Mouse (Mus musculus): Measurements from ENCODE around the gene Sptbn4. TPM values are rescaled to one million over a fixed set of nuclear protein-coding genes. Genes with fewer than 3 reads are reported as not detected.

Gene Sptbn4
- total RNA-seq, 1 experiment, result 9.1 TPM

DNA sequence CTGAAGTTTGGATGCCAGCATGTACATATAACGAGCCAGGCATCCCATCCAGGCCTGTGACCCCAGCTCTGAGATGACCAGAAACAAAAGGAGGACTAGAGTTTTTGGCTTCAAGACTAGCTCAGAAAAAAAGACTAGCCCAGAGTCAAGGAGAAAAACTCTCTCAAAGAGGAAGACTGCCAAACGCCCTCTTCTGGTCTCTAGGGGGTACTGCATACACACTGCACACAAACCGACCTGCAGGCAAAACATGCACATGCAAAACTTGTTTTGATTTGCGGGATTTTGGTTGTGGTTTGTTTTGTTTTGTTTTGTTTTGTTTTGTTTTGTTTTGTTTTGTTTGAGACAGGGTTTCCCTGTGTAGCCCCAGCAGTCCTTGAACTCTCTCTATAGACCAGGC is 7.5 kb downstream of the Sptbn4 start:
- H3K9me3 ChIP-seq (ENCODE audit: control insufficient read depth, insufficient read depth, low read depth, low read length), result no peaks in the 10 kb centered on the region
- TF ChIP-seq ZNF384 (IDR thresholded peaks at IDR 0.05; ENCODE audit: low read depth, low read length), result peak; percentile 49; the same call in 1 of the 2 replicates
- no peak for TF ChIP-seq HCFC1 (IDR thresholded peaks at IDR 0.05; ENCODE audit: borderline replicate concordance, insufficient read depth, low read length)
- no peak overlapping the region for H3K4me3 ChIP-seq (ENCODE audit: insufficient read depth in 1 of 2, low read depth in 1 of 2, low read length in 2 of 2, poor library complexity in 1 of 2, severe bottlenecking in 1 of 2)
- DNase-seq (ENCODE audit: low read depth, low spot score), result no peak
- H3K4me1 ChIP-seq (ENCODE audit: control insufficient read depth in 2 of 2, insufficient read depth in 2 of 2, low read length in 2 of 2, poor library complexity in 1 of 2), result peaks cover 0 to 5% of the 10 kb centered on the region in 2 experiments; a peak in 1 of 4 replicates
- H3K9ac ChIP-seq (ENCODE audit: insufficient read depth, low read depth, low read length, poor library complexity, severe bottlenecking), result no peak overlapping the region
- H3K36me3 ChIP-seq (ENCODE audit: control insufficient read depth, insufficient read depth, low read length, poor library complexity, severe bottlenecking), result no peaks in the 10 kb centered on the region
- in situ Hi-C loops (cut with MboI; ENCODE audit: low sequenced_read_pairs in 2 of 2, unreplicated experiment in 2 of 2), result no loop called here
- no peak overlapping the region for H3K27ac ChIP-seq (ENCODE audit: insufficient read depth, low read depth, low read length, poor library complexity, severe bottlenecking)

DNA sequence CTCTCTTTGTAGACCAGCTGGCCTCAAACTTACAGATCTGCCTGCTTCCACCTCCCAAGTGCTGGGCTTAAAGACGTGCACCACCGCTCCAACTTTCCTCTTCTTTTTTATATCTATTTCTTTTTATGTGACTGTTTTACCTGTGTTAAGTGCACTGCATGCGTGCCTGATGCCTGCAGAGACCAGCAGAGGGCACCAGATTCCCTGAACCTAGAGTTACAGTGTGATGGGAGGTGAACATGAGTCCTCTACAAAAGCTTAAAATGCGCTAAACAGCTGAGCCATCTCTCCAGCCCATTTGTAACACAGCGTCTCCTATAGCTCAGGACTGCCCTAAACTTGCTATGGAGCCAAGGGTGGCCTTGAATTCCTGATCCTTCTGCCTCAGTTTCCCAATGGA is 9.9 kb downstream of the Sptbn4 start:
- peaks cover 0 to 12% of the 10 kb centered on the region in 2 experiments; a peak in 1 of 4 replicates for H3K4me1 ChIP-seq (ENCODE audit: control insufficient read depth in 2 of 2, insufficient read depth in 2 of 2, low read length in 2 of 2, poor library complexity in 1 of 2)
- no peaks in the 10 kb centered on the region for H3K36me3 ChIP-seq (ENCODE audit: control insufficient read depth, insufficient read depth, low read length, poor library complexity, severe bottlenecking)
- in situ Hi-C loops (cut with MboI; ENCODE audit: low sequenced_read_pairs in 2 of 2, unreplicated experiment in 2 of 2), result no loop called here
- TF ChIP-seq HCFC1 (IDR thresholded peaks at IDR 0.05; ENCODE audit: borderline replicate concordance, insufficient read depth, low read length), result no peak
- no peak for TF ChIP-seq ZNF384 (IDR thresholded peaks at IDR 0.05; ENCODE audit: low read depth, low read length)
- TF ChIP-seq MAFK (IDR thresholded peaks at IDR 0.05; ENCODE audit: insufficient read depth, low read depth, low read length), result no peak
- TF ChIP-seq ZC3H11A (IDR thresholded peaks at IDR 0.05; ENCODE audit: borderline replicate concordance, low read depth, low read length), result no peak
- no peak for TF ChIP-seq CHD2 (IDR thresholded peaks at IDR 0.05; ENCODE audit: low read depth, low read length)
- DNase-seq (ENCODE audit: low read depth, low spot score), result peak; percentile 63
- H3K9me3 ChIP-seq (ENCODE audit: control insufficient read depth, insufficient read depth, low read depth, low read length), result no peaks in the 10 kb centered on the region
- H3K9ac ChIP-seq (ENCODE audit: insufficient read depth, low read depth, low read length, poor library complexity, severe bottlenecking), result no peak overlapping the region
- H3K4me3 ChIP-seq (ENCODE audit: insufficient read depth in 1 of 2, low read depth in 1 of 2, low read length in 2 of 2, poor library complexity in 1 of 2, severe bottlenecking in 1 of 2), result no peak overlapping the region
- no peak overlapping the region for H3K27ac ChIP-seq (ENCODE audit: insufficient read depth, low read depth, low read length, poor library complexity, severe bottlenecking)

DNA sequence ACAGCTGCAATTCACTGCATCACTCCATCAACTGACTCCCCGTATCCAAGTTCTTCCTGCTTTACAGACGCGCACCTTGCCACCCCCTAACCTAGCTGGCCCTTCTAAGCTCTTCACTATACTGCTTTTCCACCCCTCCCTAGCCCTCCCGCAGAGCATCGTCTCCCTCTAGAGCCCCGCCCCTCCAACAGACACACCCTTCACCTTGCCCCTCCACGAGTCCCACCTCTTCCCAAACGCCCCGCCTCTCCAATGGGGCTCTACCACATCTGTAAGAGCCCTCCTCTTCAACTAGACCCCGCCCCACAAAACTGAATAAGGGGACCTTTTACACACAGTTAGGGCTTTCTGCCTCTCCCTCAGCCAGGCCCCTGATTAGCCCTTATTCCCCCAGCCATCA is 13.7 kb downstream of the Sptbn4 start:
- H3K4me1 ChIP-seq (ENCODE audit: control insufficient read depth in 2 of 2, insufficient read depth in 2 of 2, low read length in 2 of 2, poor library complexity in 1 of 2), result peaks cover 0 to 9% of the 10 kb centered on the region in 2 experiments; a peak in 2 of 4 replicates
- H3K36me3 ChIP-seq (ENCODE audit: control insufficient read depth, insufficient read depth, low read length, poor library complexity, severe bottlenecking), result no peaks in the 10 kb centered on the region
- DNase-seq (ENCODE audit: low read depth, low spot score), result peak; percentile 86
- H3K27ac ChIP-seq (ENCODE audit: insufficient read depth, low read depth, low read length, poor library complexity, severe bottlenecking), result peak overlapping the region; percentile 7; the same call in 1 of the 2 replicates
- TF ChIP-seq MAFK (IDR thresholded peaks at IDR 0.05; ENCODE audit: insufficient read depth, low read depth, low read length), result no peak
- TF ChIP-seq CHD2 (IDR thresholded peaks at IDR 0.05; ENCODE audit: low read depth, low read length), result no peak
- TF ChIP-seq HCFC1 (IDR thresholded peaks at IDR 0.05; ENCODE audit: borderline replicate concordance, insufficient read depth, low read length), result no peak
- no peak for TF ChIP-seq ZNF384 (IDR thresholded peaks at IDR 0.05; ENCODE audit: low read depth, low read length)
- no peak for TF ChIP-seq ZC3H11A (IDR thresholded peaks at IDR 0.05; ENCODE audit: borderline replicate concordance, low read depth, low read length)
- H3K4me3 ChIP-seq (ENCODE audit: insufficient read depth in 1 of 2, low read depth in 1 of 2, low read length in 2 of 2, poor library complexity in 1 of 2, severe bottlenecking in 1 of 2), result peak overlapping the region; percentile 51 to 58
- H3K9ac ChIP-seq (ENCODE audit: insufficient read depth, low read depth, low read length, poor library complexity, severe bottlenecking), result peak overlapping the region; percentile 19; the same call in 1 of the 2 replicates
- in situ Hi-C loops (cut with MboI; ENCODE audit: low sequenced_read_pairs in 2 of 2, unreplicated experiment in 2 of 2), result no loop called here
- no peaks in the 10 kb centered on the region for H3K9me3 ChIP-seq (ENCODE audit: control insufficient read depth, insufficient read depth, low read depth, low read length)

DNA sequence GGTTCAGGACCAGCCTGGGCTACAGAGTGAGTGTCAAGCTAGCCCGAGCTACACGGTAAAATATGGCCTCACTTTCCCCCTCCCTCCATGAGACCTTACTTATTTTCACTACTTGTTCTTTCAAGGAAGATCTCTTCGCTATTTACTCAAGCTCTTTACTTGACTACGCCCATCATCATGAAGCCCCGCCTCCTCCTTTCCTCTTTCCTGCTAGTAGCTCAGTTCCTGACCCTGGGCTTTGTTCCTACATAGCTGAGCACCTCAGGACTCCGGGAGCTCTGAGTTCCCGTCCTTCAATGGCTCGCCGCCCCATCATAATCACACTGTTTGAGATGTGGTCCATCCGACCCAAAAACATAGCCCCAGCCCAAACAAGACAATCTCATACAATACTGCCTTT is 14.1 kb downstream of the Sptbn4 start:
- in situ Hi-C loops (cut with MboI; ENCODE audit: low sequenced_read_pairs in 2 of 2, unreplicated experiment in 2 of 2), result no loop called here
- TF ChIP-seq HCFC1 (IDR thresholded peaks at IDR 0.05; ENCODE audit: borderline replicate concordance, insufficient read depth, low read length), result no peak
- no peak for TF ChIP-seq MAFK (IDR thresholded peaks at IDR 0.05; ENCODE audit: insufficient read depth, low read depth, low read length)
- TF ChIP-seq ZNF384 (IDR thresholded peaks at IDR 0.05; ENCODE audit: low read depth, low read length), result no peak
- TF ChIP-seq ZC3H11A (IDR thresholded peaks at IDR 0.05; ENCODE audit: borderline replicate concordance, low read depth, low read length), result no peak
- no peak for TF ChIP-seq CHD2 (IDR thresholded peaks at IDR 0.05; ENCODE audit: low read depth, low read length)
- Histone ChIP-seq H3K9me3 (ENCODE audit: control insufficient read depth, insufficient read depth, low read depth, low read length) (no peaks in the 10 kb centered on the region), H3K4me1 (ENCODE audit: control insufficient read depth in 2 of 2, insufficient read depth in 2 of 2, low read length in 2 of 2, poor library complexity in 1 of 2) (peaks cover 0 to 9% of the 10 kb centered on the region in 2 experiments; a peak in 2 of 4 replicates), H3K4me3 (ENCODE audit: insufficient read depth in 1 of 2, low read depth in 1 of 2, low read length in 2 of 2, poor library complexity in 1 of 2, severe bottlenecking in 1 of 2) (peak overlapping the region; percentile 51 to 58), H3K9ac (ENCODE audit: insufficient read depth, low read depth, low read length, poor library complexity, severe bottlenecking) (peak overlapping the region; percentile 72; the same call in 1 of the 2 replicates), H3K36me3 (ENCODE audit: control insufficient read depth, insufficient read depth, low read length, poor library complexity, severe bottlenecking) (no peaks in the 10 kb centered on the region), H3K27ac (ENCODE audit: insufficient read depth, low read depth, low read length, poor library complexity, severe bottlenecking) (peak overlapping the region; percentile 14)
- DNase-seq (ENCODE audit: low read depth, low spot score), result peak; percentile 91

DNA sequence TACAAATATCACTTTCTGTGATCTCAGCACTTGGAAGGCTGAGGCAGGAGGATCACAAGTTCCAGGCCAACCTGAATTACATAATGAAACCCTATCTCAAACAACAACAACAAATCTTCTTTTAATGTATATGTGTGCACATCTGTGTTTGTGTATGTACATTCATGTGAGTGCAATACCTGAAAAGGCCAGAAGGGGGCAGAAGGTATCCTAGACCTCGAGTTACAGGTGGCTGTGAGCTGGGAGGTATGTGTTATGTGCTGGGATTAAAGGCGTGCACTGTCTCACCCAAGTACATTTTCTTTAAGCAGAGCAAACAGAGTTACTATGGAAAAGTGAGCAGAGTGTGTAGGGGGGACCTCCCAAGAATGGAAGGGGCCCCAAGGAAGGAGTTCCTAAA is 18.4 kb downstream of the Sptbn4 start:
- no peak for DNase-seq (ENCODE audit: low read depth, low spot score)
- Histone ChIP-seq H3K9ac (ENCODE audit: insufficient read depth, low read depth, low read length, poor library complexity, severe bottlenecking) (no peak overlapping the region), H3K4me3 (ENCODE audit: insufficient read depth in 1 of 2, low read depth in 1 of 2, low read length in 2 of 2, poor library complexity in 1 of 2, severe bottlenecking in 1 of 2) (no peak overlapping the region), H3K9me3 (ENCODE audit: control insufficient read depth, insufficient read depth, low read depth, low read length) (no peaks in the 10 kb centered on the region), H3K27ac (ENCODE audit: insufficient read depth, low read depth, low read length, poor library complexity, severe bottlenecking) (no peak overlapping the region), H3K36me3 (ENCODE audit: control insufficient read depth, insufficient read depth, low read length, poor library complexity, severe bottlenecking) (peaks cover 2% of the 10 kb centered on the region; the same call in 1 of the 2 replicates), H3K4me1 (ENCODE audit: control insufficient read depth in 2 of 2, insufficient read depth in 2 of 2, low read length in 2 of 2, poor library complexity in 1 of 2) (peaks cover 0 to 6% of the 10 kb centered on the region in 2 experiments; a peak in 2 of 4 replicates)
- TF ChIP-seq ZC3H11A (IDR thresholded peaks at IDR 0.05; ENCODE audit: borderline replicate concordance, low read depth, low read length), result no peak
- TF ChIP-seq ZNF384 (IDR thresholded peaks at IDR 0.05; ENCODE audit: low read depth, low read length), result no peak
- no peak for TF ChIP-seq MAFK (IDR thresholded peaks at IDR 0.05; ENCODE audit: insufficient read depth, low read depth, low read length)
- no peak for TF ChIP-seq CHD2 (IDR thresholded peaks at IDR 0.05; ENCODE audit: low read depth, low read length)
- no peak for TF ChIP-seq HCFC1 (IDR thresholded peaks at IDR 0.05; ENCODE audit: borderline replicate concordance, insufficient read depth, low read length)
- in situ Hi-C loops (cut with MboI; ENCODE audit: low sequenced_read_pairs in 2 of 2, unreplicated experiment in 2 of 2), result no loop called here

Measured in ES-E14 (cell line).